23 mouse cellular contexts compared by ENCODE assay signal in the genomic region with DNA sequence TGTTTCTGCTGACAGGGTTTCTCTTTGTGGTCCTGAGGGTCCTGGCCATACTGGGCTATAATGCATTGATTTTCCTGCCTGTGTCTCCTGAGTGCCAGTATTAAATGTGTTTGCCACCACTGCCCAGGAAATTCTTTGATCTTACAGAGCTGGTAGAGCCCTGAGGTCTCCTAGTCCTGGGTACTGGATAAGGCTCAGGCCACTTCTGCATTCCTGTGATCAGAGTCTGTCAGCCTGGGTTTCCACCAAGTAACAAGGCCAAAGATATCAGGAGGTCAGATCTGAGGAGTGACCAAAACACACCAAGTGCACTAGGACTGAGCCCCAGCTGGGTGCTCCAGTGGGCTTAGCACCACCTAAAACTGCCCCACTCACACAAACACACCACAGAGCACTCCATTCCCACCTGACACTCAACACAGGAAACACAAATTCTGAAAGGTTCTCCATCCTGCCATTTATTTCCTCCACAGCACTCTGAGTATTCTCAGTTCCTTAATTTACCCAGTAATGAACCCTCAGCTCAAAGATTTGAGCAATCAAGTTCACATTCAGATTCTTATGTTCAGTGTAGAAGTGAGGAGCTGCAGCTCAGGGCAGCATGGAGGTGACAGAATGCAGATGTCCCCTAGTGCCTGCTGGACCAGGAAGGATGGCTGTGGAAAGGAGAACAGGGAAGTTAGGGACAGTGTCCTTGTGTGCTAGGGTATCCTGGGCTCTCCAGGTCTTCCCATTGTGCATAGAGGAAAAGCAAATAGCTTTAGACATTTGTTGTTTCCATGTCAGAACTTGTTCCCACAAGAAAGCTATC. TPM values are rescaled to one million over a fixed set of nuclear protein-coding genes. Genes with fewer than 3 reads are reported as not detected.
DNase-seq lines count a peak whose midpoint lies in the region; ATAC-seq and TF ChIP-seq lines count a peak whose summit lies in the region.
"Not testable (repeated sequence)": the region's sequence is repeated elsewhere in the genome, so short reads cannot be mapped to it uniquely, and the experiment has no call there.
"Had no signal": no experiment of that assay in that cellular context is flagged by ENCODE, and none has a peak within 500 bp of the region (broad histone marks: within the 10 kb centered on the region; RNA-seq: fewer than 3 reads in every experiment).

No protein-coding gene starts in this region.

- not testable (repeated sequence) for H3K27me3 ChIP-seq in intestine, embryonic 16.5 days (replicated peaks; ENCODE audit: control insufficient read depth, insufficient read depth, low read length); spleen, adult 2 months (ENCODE audit: control insufficient read depth, insufficient read depth, low read length); thymus, adult 2 months (ENCODE audit: control insufficient read depth, insufficient read depth, low read length)

- ATAC-seq in granulocyte monocyte progenitor cell, adult 5-6 weeks (replicated peaks; ENCODE audit: poor library complexity, severe bottlenecking) = peak; percentile 72
- peak; percentile 52 to 58 for ATAC-seq in hematopoietic stem cell, adult 5-6 weeks (replicated peaks in 1 of 2; ENCODE audit: insufficient read depth in 1 of 2, low FRiP score in 2 of 2, low TSS enrichment in 1 of 2, low read depth in 1 of 2, poor library complexity in 2 of 2, severe bottlenecking in 2 of 2)
- ATAC-seq in intestine, embryonic 16.5 days = peak; percentile 57
- peak; percentile 52 for ATAC-seq in megakaryocyte progenitor cell, adult 5-6 weeks (replicated peaks; ENCODE audit: poor library complexity)
- ATAC-seq in neutrophil, adult 5-6 weeks (ENCODE audit: extremely low read depth, insufficient number of reproducible peaks, low FRiP score, poor library complexity, severe bottlenecking) = peak; percentile 36; the same call in 1 of the 2 replicates

- not testable (repeated sequence) for TF ChIP-seq POLR2A in spleen, adult 2 months (IDR thresholded peaks at IDR 0.05; ENCODE audit: low read depth, low read length); thymus, adult 2 months (IDR thresholded peaks at IDR 0.05; ENCODE audit: control insufficient read depth, extremely low read depth, insufficient read depth, low read length, poor library complexity)

- not testable (repeated sequence) for H3K36me3 ChIP-seq in intestine, embryonic 16.5 days (ENCODE audit: control insufficient read depth, insufficient read depth, low read length); spleen, adult 2 months (ENCODE audit: control insufficient read depth, insufficient read depth, low read length); thymus, adult 2 months (ENCODE audit: control insufficient read depth, insufficient read depth, low read length)

- H3K9me3 ChIP-seq in intestine, embryonic 16.5 days (ENCODE audit: control insufficient read depth, low read length) = not testable (repeated sequence)

- H3K9ac ChIP-seq in intestine, embryonic 16.5 days (ENCODE audit: low read depth, low read length) = not testable (repeated sequence)

- not testable (repeated sequence) for H3K4me3 ChIP-seq in intestine, embryonic 16.5 days (ENCODE audit: low read length); spleen, adult 2 months (ENCODE audit: extremely low read depth, insufficient read depth, insufficient read length); thymus, adult 2 months (ENCODE audit: control insufficient read depth, insufficient read depth, low read length)

- H3K27ac ChIP-seq in intestine, embryonic 16.5 days (ENCODE audit: low read length); thymus, adult 2 months (ENCODE audit: control insufficient read depth, insufficient read depth, low read length): not testable (repeated sequence)
- H3K27ac ChIP-seq in spleen, adult 2 months (ENCODE audit: insufficient read depth, low read length) = peak overlapping the region; percentile 60; the same call in 1 of the 2 replicates

- TF ChIP-seq CTCF in spleen, adult 2 months (IDR thresholded peaks at IDR 0.05; ENCODE audit: extremely low read depth, insufficient read depth, insufficient read length, insufficient replicate concordance); thymus, adult 2 months (IDR thresholded peaks at IDR 0.05; ENCODE audit: borderline replicate concordance, control insufficient read depth, extremely low read depth, insufficient read depth, low read length, poor library complexity): not testable (repeated sequence)

- not testable (repeated sequence) for H3K4me2 ChIP-seq in intestine, embryonic 16.5 days (ENCODE audit: low read depth, low read length)

- DNase-seq in B cell, adult 2 months = peak; percentile 26 to 32
- DNase-seq in spleen, adult 2 months (ENCODE audit: low read depth in 1 of 2, low spot score in 2 of 2) = not testable (repeated sequence)
- DNase-seq in thymus, adult 2 months = peak; percentile 1

- not testable (repeated sequence) for H3K4me1 ChIP-seq in intestine, embryonic 16.5 days (ENCODE audit: control insufficient read depth, insufficient read depth, low read length)
- peaks cover 13% of the 10 kb centered on the region; the same call in 1 of the 2 replicates for H3K4me1 ChIP-seq in spleen, adult 2 months (ENCODE audit: control insufficient read depth, insufficient read depth, insufficient read length)
- peaks cover 48% of the 10 kb centered on the region for H3K4me1 ChIP-seq in thymus, adult 2 months (replicated peaks; ENCODE audit: control insufficient read depth, insufficient read depth, low read length)

RNA-seq across cellular contexts. Expression of a gene that starts 6.4 kb away (rescaled TPM):
- not detected in 2 replicates for total RNA-seq in granulocyte monocyte progenitor cell, adult 5-6 weeks (2014; fragmentation: Nextera tagmentation)
- not detected in 2 replicates for total RNA-seq in granulocyte monocyte progenitor cell, adult 5-6 weeks (2017)
- total RNA-seq in hematopoietic stem cell, adult 5-6 weeks (2017) = not detected in 2 replicates
- 1.4 and 2.1 TPM in 2 replicates for polyA plus RNA-seq in intestine, embryonic 16.5 days (2015; fragmentation: Nextera tagmentation; extraction: Ambion mirVana)
- not detected in 2 replicates for total RNA-seq in megakaryocyte progenitor cell, adult 5-6 weeks (2015)
- total RNA-seq in megakaryocyte progenitor cell, adult 5-6 weeks (2017) = not detected in 2 replicates
- total RNA-seq in neutrophil, adult 5-6 weeks (2017) = not detected in 2 replicates
- polyA plus RNA-seq in spleen, adult 2 months (2012; rRNA removed) = not detected in 2 replicates
- polyA plus RNA-seq in thymus, adult 2 months (2012; rRNA removed) = 1.7 and 2.4 TPM in 2 replicates
- total RNA-seq: adrenal gland, adult 2 months; adrenal gland, postnatal 10 days; adrenal gland, postnatal 25 days; adrenal gland, postnatal 4 days; ES-E14; MEL had no signal
- polyA plus RNA-seq: adrenal gland, adult 2 months; brain, embryonic 14.5 days; C2C12; cortical plate, adult 2 months; embryonic facial prominence, embryonic 10.5 days; embryonic facial prominence, embryonic 12.5 days; embryonic facial prominence, embryonic 14.5 days; forebrain, embryonic 11.5 days; forebrain, embryonic 13.5 days; forebrain, embryonic 15.5 days had no signal

RNA-seq across cellular contexts. Expression of a gene that starts 14.1 kb away (rescaled TPM):
- total RNA-seq in granulocyte monocyte progenitor cell, adult 5-6 weeks (2014; fragmentation: Nextera tagmentation) = 0.58 TPM in 1 of 2 replicates, not detected in the other
- not detected in 2 replicates for total RNA-seq in granulocyte monocyte progenitor cell, adult 5-6 weeks (2017)
- 0.56 TPM in 1 of 2 replicates, not detected in the other for total RNA-seq in hematopoietic stem cell, adult 5-6 weeks (2017)
- 0.29 and 0.36 TPM in 2 replicates for polyA plus RNA-seq in intestine, embryonic 16.5 days (2015; fragmentation: Nextera tagmentation; extraction: Ambion mirVana)
- total RNA-seq in megakaryocyte progenitor cell, adult 5-6 weeks (2015) = 0.35 and 0.71 TPM in 2 replicates
- total RNA-seq in megakaryocyte progenitor cell, adult 5-6 weeks (2017) = not detected in 2 replicates
- 1.2 and 1.4 TPM in 2 replicates for total RNA-seq in neutrophil, adult 5-6 weeks (2017)
- 0.43 and 0.44 TPM in 2 replicates for polyA plus RNA-seq in spleen, adult 2 months (2012; rRNA removed)
- 1.4 and 1.7 TPM in 2 replicates for polyA plus RNA-seq in thymus, adult 2 months (2012; rRNA removed)
- total RNA-seq: adrenal gland, postnatal 10 days; ES-E14; MEL had no signal
- polyA plus RNA-seq: brain, embryonic 14.5 days; C2C12; cortical plate, adult 2 months; embryonic facial prominence, embryonic 10.5 days; embryonic facial prominence, embryonic 12.5 days; embryonic facial prominence, embryonic 14.5 days; forebrain, embryonic 11.5 days; forebrain, embryonic 13.5 days; forebrain, embryonic 15.5 days had no signal

RNA-seq across cellular contexts. Expression of a gene that starts 32.7 kb away (rescaled TPM):
- not detected in 2 replicates for total RNA-seq in granulocyte monocyte progenitor cell, adult 5-6 weeks (2014; fragmentation: Nextera tagmentation)
- total RNA-seq in granulocyte monocyte progenitor cell, adult 5-6 weeks (2017) = not detected in 2 replicates
- not detected in 2 replicates for total RNA-seq in hematopoietic stem cell, adult 5-6 weeks (2017)
- polyA plus RNA-seq in intestine, embryonic 16.5 days (2015; fragmentation: Nextera tagmentation; extraction: Ambion mirVana) = 1.9 and 3.5 TPM in 2 replicates
- not detected in 2 replicates for total RNA-seq in megakaryocyte progenitor cell, adult 5-6 weeks (2015)
- total RNA-seq in megakaryocyte progenitor cell, adult 5-6 weeks (2017) = not detected in 2 replicates
- not detected in 2 replicates for total RNA-seq in neutrophil, adult 5-6 weeks (2017)
- 0.15 TPM in 1 of 2 replicates, not detected in the other for polyA plus RNA-seq in spleen, adult 2 months (2012; rRNA removed)
- polyA plus RNA-seq in thymus, adult 2 months (2012; rRNA removed) = 20.1 and 20.8 TPM in 2 replicates
- total RNA-seq: adrenal gland, adult 2 months; adrenal gland, postnatal 25 days; ES-E14; MEL had no signal
- polyA plus RNA-seq: adrenal gland, adult 2 months; brain, embryonic 14.5 days; C2C12; cortical plate, adult 2 months; embryonic facial prominence, embryonic 10.5 days; embryonic facial prominence, embryonic 12.5 days; embryonic facial prominence, embryonic 14.5 days; forebrain, embryonic 11.5 days; forebrain, embryonic 13.5 days; forebrain, embryonic 15.5 days had no signal

RNA-seq across cellular contexts. Expression of a gene that starts 54.5 kb away (rescaled TPM):
- total RNA-seq in granulocyte monocyte progenitor cell, adult 5-6 weeks (2014; fragmentation: Nextera tagmentation) = not detected in 2 replicates
- total RNA-seq in granulocyte monocyte progenitor cell, adult 5-6 weeks (2017) = not detected in 2 replicates
- 0.75 and 1.1 TPM in 2 replicates for total RNA-seq in hematopoietic stem cell, adult 5-6 weeks (2017)
- 42.3 and 46.9 TPM in 2 replicates for polyA plus RNA-seq in intestine, embryonic 16.5 days (2015; fragmentation: Nextera tagmentation; extraction: Ambion mirVana)
- total RNA-seq in megakaryocyte progenitor cell, adult 5-6 weeks (2015) = not detected in 2 replicates
- total RNA-seq in megakaryocyte progenitor cell, adult 5-6 weeks (2017) = not detected in 2 replicates
- total RNA-seq in neutrophil, adult 5-6 weeks (2017) = not detected in 2 replicates
- not detected in 2 replicates for polyA plus RNA-seq in spleen, adult 2 months (2012; rRNA removed)
- polyA plus RNA-seq in thymus, adult 2 months (2012; rRNA removed) = 1.7 and 2.5 TPM in 2 replicates
- total RNA-seq: adrenal gland, adult 2 months; adrenal gland, postnatal 10 days; adrenal gland, postnatal 25 days; adrenal gland, postnatal 4 days; MEL had no signal
- polyA plus RNA-seq: adrenal gland, adult 2 months; brain, embryonic 14.5 days; C2C12; cortical plate, adult 2 months; embryonic facial prominence, embryonic 10.5 days; embryonic facial prominence, embryonic 12.5 days; embryonic facial prominence, embryonic 14.5 days; forebrain, embryonic 11.5 days; forebrain, embryonic 13.5 days; forebrain, embryonic 15.5 days had no signal
